Mouse (Mus musculus) forebrain, embryonic 13.5 days (tissue): ENCODE measurements around the gene Ehmt1. TPM values are rescaled to one million over a fixed set of nuclear protein-coding genes. Genes with fewer than 3 reads are reported as not detected.

Source experiments
- ATAC-seq: fragments of 200-750 bp; cut with Nextera tagmentation; 2 replicates; pipeline ENCODE4 v1.8.0; 2017
- H3K27ac ChIP-seq: fragments of 300-500 bp; sonication (generic); 2 replicates; pipeline ENCODE4 v1.5.1; 2015; ENCODE audit warnings: inconsistent platforms, mild to moderate bottlenecking, moderate library complexity
- H3K27me3 ChIP-seq: fragments of 300-500 bp; sonication (generic); 2 replicates; pipeline ENCODE4 v1.6.1; 2015; ENCODE audit warnings: mild to moderate bottlenecking, inconsistent platforms
- H3K36me3 ChIP-seq: fragments of 300-500 bp; sonication (generic); 2 replicates; pipeline ENCODE4 v1.6.1; 2015; ENCODE audit warnings: mild to moderate bottlenecking, inconsistent platforms; ENCODE audit not compliant: poor library complexity, severe bottlenecking
- H3K4me1 ChIP-seq: fragments of 300-500 bp; sonication (generic); 2 replicates; pipeline ENCODE4 v1.6.1; 2015; ENCODE audit warnings: inconsistent platforms
- H3K4me2 ChIP-seq: fragments of 300-500 bp; sonication (generic); 2 replicates; pipeline ENCODE4 v1.6.1; 2015; ENCODE audit warnings: inconsistent platforms, mild to moderate bottlenecking, moderate library complexity
- H3K4me3 ChIP-seq: fragments of 300-500 bp; sonication (generic); 2 replicates; pipeline ENCODE4 v1.5.1; 2015; ENCODE audit warnings: mild to moderate bottlenecking, inconsistent platforms
- H3K9ac ChIP-seq: fragments of 300-500 bp; sonication (generic); 2 replicates; pipeline ENCODE4 v1.6.1; 2015; ENCODE audit warnings: mild to moderate bottlenecking, inconsistent platforms
- H3K9me3 ChIP-seq: fragments of 300-500 bp; sonication (generic); replicated peaks from 2 replicates; pipeline ENCODE4 v1.6.1; 2016; ENCODE audit warnings: inconsistent platforms
- WGBS: fragments of 180-500 bp; shearing (Covaris S2); methylation state at CpG from one replicate; pipeline ENCODE4 v1.1.7; 2015; 5-methylcytosine and 5-hydroxymethylcytosine counted together
- polyA plus RNA-seq: library from polyadenylated mRNA; unstranded; fragments of >200 nt; fragmentation: Nextera tagmentation; extraction: Ambion mirVana; gene quantifications from 2 replicates; pipeline ENCODE4 v1.2.1, GENCODE M21; 2015

The Ehmt1 gene
- polyA plus RNA-seq, 1 experiment from 2014 or later, result 152 TPM

GRCm38 (mm10) chr2:24776831-24777230, 142.6 kb downstream of the Ehmt1 start:
- ATAC-seq, result peak; percentile 21; the same call in 1 of the 2 replicates

GRCm38 (mm10) chr2:24775951-24776587, 143.3 kb downstream of the Ehmt1 start:
- ATAC-seq, result no peak
- Histone ChIP-seq H3K27ac (no peak overlapping the region), H3K36me3 (no peaks in the 10 kb centered on the region), H3K27me3 (no peaks in the 10 kb centered on the region), H3K4me3 (no peak overlapping the region), H3K4me1 (no peaks in the 10 kb centered on the region), H3K4me2 (no peak overlapping the region), H3K9ac (no peak overlapping the region), H3K9me3 (no peaks in the 10 kb centered on the region)
- 83% methylated on average over 11 of the region's 11 CpGs for WGBS

More at GRCm38 (mm10) chr2:24776831-24777230, 142.6 kb downstream of the Ehmt1 start:
- Histone ChIP-seq H3K27ac (no peak overlapping the region), H3K4me1 (no peaks in the 10 kb centered on the region), H3K9me3 (no peaks in the 10 kb centered on the region; the same call in 1 of the 2 replicates), H3K36me3 (no peaks in the 10 kb centered on the region), H3K27me3 (no peaks in the 10 kb centered on the region), H3K4me3 (no peak overlapping the region), H3K4me2 (no peak overlapping the region), H3K9ac (no peak overlapping the region)
- 12% methylated on average over 3 of the region's 5 CpGs for WGBS

DNA sequence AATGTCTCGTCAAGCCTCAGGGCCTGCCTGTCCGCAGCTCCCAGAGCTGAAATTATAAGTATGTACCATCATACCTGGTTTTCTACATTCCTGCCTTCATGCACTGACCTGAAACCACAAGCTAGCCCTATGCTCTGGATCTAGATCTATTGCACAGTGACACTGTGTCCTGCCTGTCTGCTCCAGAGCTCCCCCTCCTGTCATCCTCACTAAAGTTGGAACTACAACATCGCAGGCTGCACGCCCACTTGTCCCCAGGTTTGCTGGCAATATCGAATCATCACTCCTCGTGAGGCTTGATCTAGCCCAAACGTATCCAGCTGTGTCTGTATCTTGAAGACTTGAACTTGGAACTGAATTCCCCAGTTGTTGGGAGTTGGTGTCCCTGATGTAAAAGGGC, 144.6 kb downstream of the Ehmt1 start:
- no peak for ATAC-seq
- Histone ChIP-seq H3K27ac (no peak overlapping the region), H3K9me3 (no peaks in the 10 kb centered on the region), H3K9ac (no peak overlapping the region), H3K27me3 (no peaks in the 10 kb centered on the region), H3K4me2 (no peak overlapping the region), H3K4me3 (no peak overlapping the region), H3K4me1 (no peaks in the 10 kb centered on the region), H3K36me3 (no peaks in the 10 kb centered on the region)
- WGBS, result 72% methylated on average over 7 of the region's 7 CpGs

GRCm38 (mm10) chr2:24770861-24771260, 148.6 kb downstream of the Ehmt1 start:
- Histone ChIP-seq H3K4me3 (no peak overlapping the region), H3K4me2 (no peak overlapping the region), H3K27me3 (peaks cover 4% of the 10 kb centered on the region; the same call in 1 of the 2 replicates), H3K9me3 (no peaks in the 10 kb centered on the region), H3K9ac (no peak overlapping the region), H3K36me3 (no peaks in the 10 kb centered on the region), H3K4me1 (no peaks in the 10 kb centered on the region), H3K27ac (no peak overlapping the region)
- 68% methylated on average over 4 of the region's 4 CpGs for WGBS
- ATAC-seq, result no peak

- peak; percentile 94 for ATAC-seq
- H3K27me3 ChIP-seq, result peaks cover 22% of the 10 kb centered on the region
- H3K4me2 ChIP-seq, result peak within 1 kb of the TSS; percentile 98
- peak within 1 kb of the TSS; percentile 70 for H3K4me3 ChIP-seq
- no peaks in the 10 kb centered on the region for H3K9me3 ChIP-seq
- H3K27ac ChIP-seq, result peak within 1 kb of the TSS; percentile 68
- 1% methylated on average over 42 of the region's 42 CpGs for WGBS
- peaks cover 19% of the 10 kb centered on the region for H3K4me1 ChIP-seq
- peak within 1 kb of the TSS; percentile 76 for H3K9ac ChIP-seq
- no peaks in the 10 kb centered on the region for H3K36me3 ChIP-seq
Measured at GRCm38 (mm10) chr2:24763115-24763557, 156.3 kb downstream of the Ehmt1 start, which contains the start of gene Cacna1b. Gene Cacna1b (minus strand): TSS chr2:24763152.

DNA sequence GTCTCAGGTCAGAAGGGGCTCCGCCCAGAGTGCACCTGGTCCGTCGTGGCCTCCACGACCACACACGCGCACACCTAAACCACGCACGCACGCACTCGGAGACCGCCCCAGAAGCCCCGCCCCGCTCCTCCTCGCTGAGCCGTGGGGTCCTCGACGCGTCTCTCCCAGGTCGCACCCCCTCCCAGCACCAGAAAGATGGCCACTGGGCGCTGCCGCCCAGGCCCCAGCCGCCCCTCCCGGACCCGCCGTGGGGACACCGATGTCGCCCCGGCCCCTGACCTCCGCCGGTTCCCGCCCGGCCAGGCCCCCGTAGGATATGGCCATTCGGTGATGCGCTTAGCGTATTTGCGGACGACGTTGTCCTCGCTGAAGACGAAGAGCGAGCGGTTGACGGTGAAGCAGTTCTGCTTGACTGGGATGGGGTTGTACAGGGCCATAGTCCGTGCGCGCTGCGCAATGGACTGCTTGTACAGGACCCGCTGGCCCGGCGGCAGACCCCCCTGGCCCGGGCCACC, 156.9 kb downstream of the Ehmt1 start:
- H3K27ac ChIP-seq, result peak overlapping the region; percentile 68
- H3K4me2 ChIP-seq, result peak overlapping the region; percentile 98
- H3K4me3 ChIP-seq, result peak overlapping the region; percentile 70
- ATAC-seq, result peak; percentile 60
- H3K9ac ChIP-seq, result peak overlapping the region; percentile 76
- peaks cover 19% of the 10 kb centered on the region for H3K4me1 ChIP-seq
- H3K9me3 ChIP-seq, result no peaks in the 10 kb centered on the region
- WGBS, result 1% methylated on average over 48 of the region's 52 CpGs
- H3K36me3 ChIP-seq, result no peaks in the 10 kb centered on the region
- peaks cover 22% of the 10 kb centered on the region for H3K27me3 ChIP-seq

- WGBS, result under 1% methylated on average over 35 of the region's 35 CpGs
- no peaks in the 10 kb centered on the region for H3K9me3 ChIP-seq
- peaks cover 19% of the 10 kb centered on the region for H3K4me1 ChIP-seq
- H3K27ac ChIP-seq, result no peak overlapping the region
- peaks cover 4% of the 10 kb centered on the region; the same call in 1 of the 2 replicates for H3K36me3 ChIP-seq
- peak overlapping the region; percentile 98 for H3K4me2 ChIP-seq
- H3K9ac ChIP-seq, result peak overlapping the region; percentile 76
- peak; percentile 66 for ATAC-seq
- peaks cover 22% of the 10 kb centered on the region for H3K27me3 ChIP-seq
- H3K4me3 ChIP-seq, result peak overlapping the region; percentile 70
Measured at GRCm38 (mm10) chr2:24761923-24762445, 157.4 kb downstream of the Ehmt1 start.

DNA sequence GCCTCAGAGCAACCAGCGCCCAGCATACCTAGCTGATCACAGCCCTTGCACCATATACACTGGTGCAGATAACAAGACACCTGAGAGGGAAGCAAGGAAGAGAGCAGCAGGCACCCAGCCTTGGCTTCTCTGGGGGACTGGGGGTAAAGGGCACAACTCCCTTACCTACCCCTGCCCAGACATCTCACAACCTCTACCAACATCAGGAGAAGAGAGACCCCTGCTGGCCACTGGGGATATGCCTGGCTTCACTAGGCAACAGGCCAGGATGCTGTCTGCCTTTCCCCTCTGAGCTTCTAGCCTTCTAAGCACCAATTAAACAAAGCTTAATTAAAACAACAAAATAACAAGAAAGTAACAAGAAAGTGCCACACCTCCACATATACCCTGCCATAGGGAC, 164.1 kb downstream of the Ehmt1 start:
- Histone ChIP-seq H3K9ac (no peak overlapping the region), H3K36me3 (peaks cover 14% of the 10 kb centered on the region; the same call in 1 of the 2 replicates), H3K27me3 (no peaks in the 10 kb centered on the region; the same call in 1 of the 2 replicates), H3K9me3 (no peaks in the 10 kb centered on the region), H3K27ac (no peak overlapping the region), H3K4me1 (no peaks in the 10 kb centered on the region), H3K4me3 (no peak overlapping the region), H3K4me2 (no peak overlapping the region)
- ATAC-seq, result peak; percentile 60; the same call in 1 of the 2 replicates
- WGBS, result 100% methylated on average over 1 of the region's 1 CpGs

DNA sequence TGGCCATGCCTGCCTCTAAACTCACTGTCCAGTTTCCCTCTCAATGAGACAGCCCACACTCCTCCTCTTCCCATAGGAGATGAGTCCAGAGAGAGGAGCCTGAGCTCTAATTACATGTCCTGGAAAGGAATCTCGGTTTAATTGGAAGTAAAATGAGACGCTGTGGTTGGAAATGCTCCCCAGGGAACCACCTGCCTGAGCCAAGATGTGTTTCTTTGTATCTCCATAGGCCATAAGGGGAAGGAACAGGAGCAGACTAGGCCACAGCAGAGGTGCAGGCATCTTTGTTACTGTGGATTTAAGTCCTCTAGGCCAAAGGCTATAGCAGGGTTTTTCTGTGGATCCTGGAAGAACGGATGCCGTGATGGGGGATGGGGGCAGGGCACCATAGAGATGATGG, 166.8 kb downstream of the Ehmt1 start:
- H3K4me1 ChIP-seq, result no peaks in the 10 kb centered on the region
- no peaks in the 10 kb centered on the region for H3K9me3 ChIP-seq
- H3K4me2 ChIP-seq, result no peak overlapping the region
- no peak overlapping the region for H3K4me3 ChIP-seq
- WGBS, result 51% methylated on average over 4 of the region's 4 CpGs
- H3K27me3 ChIP-seq, result no peaks in the 10 kb centered on the region
- peaks cover 26% of the 10 kb centered on the region for H3K36me3 ChIP-seq
- ATAC-seq, result no peak
- no peak overlapping the region for H3K27ac ChIP-seq
- H3K9ac ChIP-seq, result no peak overlapping the region

GRCm38 (mm10) chr2:24750051-24750450, 169.4 kb downstream of the Ehmt1 start:
- no peak overlapping the region for H3K4me3 ChIP-seq
- H3K9ac ChIP-seq, result no peak overlapping the region
- peaks cover 17% of the 10 kb centered on the region for H3K36me3 ChIP-seq
- no peaks in the 10 kb centered on the region for H3K9me3 ChIP-seq
- H3K4me2 ChIP-seq, result no peak overlapping the region
- H3K27ac ChIP-seq, result no peak overlapping the region; the same call in 1 of the 2 replicates
- H3K27me3 ChIP-seq, result no peaks in the 10 kb centered on the region
- ATAC-seq, result no peak
- 73% methylated on average over 3 of the region's 3 CpGs for WGBS
- H3K4me1 ChIP-seq, result no peaks in the 10 kb centered on the region

- Histone ChIP-seq H3K4me2 (no peak overlapping the region), H3K9me3 (no peaks in the 10 kb centered on the region), H3K4me3 (no peak overlapping the region), H3K27ac (no peak overlapping the region), H3K4me1 (peaks cover 7% of the 10 kb centered on the region; the same call in 1 of the 2 replicates), H3K9ac (no peak overlapping the region), H3K36me3 (peaks cover 14% of the 10 kb centered on the region), H3K27me3 (no peaks in the 10 kb centered on the region)
- WGBS, result 84% methylated on average over 7 of the region's 7 CpGs
- ATAC-seq, result no peak
Measured at GRCm38 (mm10) chr2:24747878-24748277, 171.5 kb downstream of the Ehmt1 start.
